Mouse (Mus musculus) liver, embryonic 14.5 days (tissue): ENCODE results near the gene Spty2d1.
A peak's percentile ranks its signal among the peaks of the same experiment; 100 is the strongest.

Experiments used
- CTCF ChIP-seq: IDR thresholded peaks from 2 replicates; pipeline ENCODE4 v1.5.1; 2016; ENCODE audit warnings: antibody characterized with exemption, low read depth, control low read depth
- EP300 ChIP-seq: IDR thresholded peaks from 2 replicates; pipeline ENCODE4 v1.6.1; 2016; ENCODE audit warnings: antibody characterized with exemption, low read depth

DNA sequence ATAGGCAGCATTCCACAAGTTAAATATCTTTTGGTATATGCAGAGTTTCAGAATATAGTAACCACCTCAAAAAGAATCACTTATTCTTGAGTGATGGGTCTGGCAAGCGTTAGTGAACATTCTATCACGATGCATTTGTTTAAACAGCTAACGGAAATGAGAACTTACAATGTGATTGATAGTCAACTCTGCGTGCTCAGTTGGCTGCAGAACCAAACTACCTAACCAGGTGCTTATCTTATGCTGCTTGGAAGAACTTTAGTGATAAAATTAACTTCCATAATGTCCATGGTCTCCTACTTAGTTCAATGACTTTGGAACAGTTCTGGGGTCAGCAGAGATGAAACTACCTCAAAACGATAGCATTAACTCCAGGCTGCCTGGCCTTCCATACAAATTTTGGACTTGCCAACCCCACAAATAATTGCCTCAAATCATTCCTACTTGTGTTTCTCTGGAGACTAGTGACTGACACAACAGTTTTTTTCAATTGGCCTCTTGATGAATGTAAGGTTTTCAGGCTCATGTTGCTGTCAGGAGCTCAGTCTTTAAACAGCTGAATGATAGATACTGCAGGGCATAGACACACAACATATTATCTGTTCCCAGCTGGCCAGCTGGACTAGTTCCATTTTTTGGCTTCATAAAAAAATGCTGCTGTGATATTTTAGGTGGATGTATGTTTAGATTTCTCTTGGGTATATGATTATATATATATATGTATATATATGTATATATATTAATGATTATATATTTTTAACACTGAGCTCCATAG, 6.9 kb downstream of the Spty2d1 start:
- TF ChIP-seq CTCF: no peak
- TF ChIP-seq EP300: 0 out of 2 replicates have a peak, but pooled peaks have one; percentile 25
